Mouse (Mus musculus) bone marrow, adult 2 months (tissue): ENCODE data around the gene Cpsf4l.

ENCODE experiments used
- CTCF ChIP-seq: fragments of 200-500 bp; IDR thresholded peaks from 2 replicates; pipeline ENCODE4 v1.5.1; 2011; ENCODE audit warnings: low read length, control low read depth; ENCODE audit not compliant: control insufficient read depth, insufficient read depth
- POLR2A ChIP-seq: fragments of 200-500 bp; IDR thresholded peaks from 2 replicates; pipeline ENCODE4 v1.6.1; 2011; ENCODE audit warnings: low read depth, mild to moderate bottlenecking, control low read depth, low read length, borderline replicate concordance; ENCODE audit not compliant: control insufficient read depth

GRCm38 (mm10) chr11:113684707-113685426 lies 24.9 kb downstream of the Cpsf4l start:
- TF ChIP-seq CTCF (no peak), POLR2A (no peak)
